Mouse (Mus musculus) adrenal gland, postnatal 10 days (tissue): ENCODE measurements around the gene 1190005I06Rik. TPM values are rescaled to one million over a fixed set of nuclear protein-coding genes. Genes with fewer than 3 reads are reported as not detected.
A peak's percentile ranks its signal among the peaks of the same experiment; 100 is the strongest.

ENCODE experiments used
- DNase-seq: peaks from one replicate; pipeline ENCODE4 v3.0.0; 2021; ENCODE audit warnings: mixed read lengths
- total RNA-seq, 2 experiments: library from RNA; stranded (reverse); gene quantifications; 2 replicates each; pipeline ENCODE4 v1.2.3; 2021

Gene 1190005I06Rik
- total RNA-seq, 2 experiments from 2014 or later, result 28.3 to 32.8 TPM

DNA sequence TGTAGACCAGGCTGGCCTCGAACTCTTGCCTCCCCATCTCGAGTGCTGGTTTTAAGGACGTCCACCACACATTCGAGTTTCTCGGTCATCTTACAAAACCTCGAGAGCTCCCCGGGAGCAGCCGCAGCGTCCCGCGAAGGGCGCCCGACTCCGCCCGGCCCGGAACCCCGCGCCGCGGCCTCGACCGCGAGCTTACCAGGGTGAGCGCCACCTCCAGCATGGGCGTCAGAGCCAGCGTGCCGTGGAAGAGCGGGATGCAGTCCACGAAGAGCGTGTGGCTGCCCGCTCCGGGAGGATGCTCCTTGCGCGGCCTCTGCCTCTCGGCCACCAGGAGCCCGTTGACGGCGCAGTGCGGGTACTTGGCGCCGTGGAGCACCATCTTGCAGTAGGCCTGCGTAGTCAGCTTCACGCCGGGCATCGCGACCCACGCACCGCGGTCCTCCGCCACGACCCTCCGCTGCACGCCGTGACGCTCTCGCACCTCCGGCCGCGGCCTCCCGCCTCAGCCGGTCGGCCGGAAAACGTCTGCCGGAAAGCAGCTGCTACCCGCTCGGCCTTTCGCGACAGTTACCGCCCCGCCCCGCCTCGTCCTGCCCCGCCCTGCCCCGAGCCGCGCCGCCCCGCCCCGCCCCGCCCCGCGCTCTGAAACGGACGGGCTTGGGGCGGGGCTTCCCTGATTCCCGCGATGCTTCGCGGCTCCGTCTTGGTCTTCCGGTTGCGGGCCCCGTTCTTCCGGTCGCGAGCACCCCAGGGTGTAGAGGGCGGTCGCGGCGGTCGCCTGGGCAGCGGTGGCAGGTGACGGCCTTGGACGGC, 20.3 kb upstream of the 1190005I06Rik start, which contains the start of the genes Gm27021 and Cox4i1:
Gm27021 (minus strand) TSS at position 519 of the 813 bp plus-strand sequence.
Cox4i1 (plus strand) TSS at position 662 of the 813 bp plus-strand sequence.
- peak; percentile 96 for DNase-seq

DNA sequence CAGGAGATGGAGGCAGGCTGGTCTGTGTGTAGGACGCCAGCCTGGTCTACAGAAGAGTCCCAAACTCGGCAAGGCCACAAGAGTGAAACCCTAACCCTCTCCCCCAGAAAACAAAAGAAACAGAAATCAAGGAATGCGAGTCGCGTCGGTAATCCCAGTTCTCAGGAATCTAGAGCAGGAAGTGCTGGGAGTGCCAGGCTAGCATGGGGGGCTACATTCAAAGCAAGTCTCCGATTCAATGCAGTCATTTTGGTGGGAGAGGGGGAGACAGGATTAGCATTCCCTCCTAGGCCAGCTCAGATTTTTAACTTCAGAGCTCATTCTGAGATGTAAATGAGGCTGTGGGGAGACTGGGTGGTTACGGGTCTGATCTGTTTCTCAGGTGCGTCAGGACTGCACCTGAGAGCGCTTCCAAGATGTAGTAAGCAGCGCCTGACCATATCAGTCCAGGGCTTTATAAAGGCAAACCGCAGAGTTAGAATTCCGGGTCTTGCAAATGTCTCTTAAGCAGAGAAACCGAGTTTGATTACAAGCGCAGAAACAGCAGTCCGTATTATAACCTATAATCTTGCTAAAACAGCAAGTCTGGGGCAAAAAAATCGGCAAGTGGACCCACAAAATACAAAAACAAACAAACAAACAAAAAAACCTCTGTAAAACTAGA, 19.5 kb upstream of the 1190005I06Rik start:
- DNase-seq, result no peak

DNA sequence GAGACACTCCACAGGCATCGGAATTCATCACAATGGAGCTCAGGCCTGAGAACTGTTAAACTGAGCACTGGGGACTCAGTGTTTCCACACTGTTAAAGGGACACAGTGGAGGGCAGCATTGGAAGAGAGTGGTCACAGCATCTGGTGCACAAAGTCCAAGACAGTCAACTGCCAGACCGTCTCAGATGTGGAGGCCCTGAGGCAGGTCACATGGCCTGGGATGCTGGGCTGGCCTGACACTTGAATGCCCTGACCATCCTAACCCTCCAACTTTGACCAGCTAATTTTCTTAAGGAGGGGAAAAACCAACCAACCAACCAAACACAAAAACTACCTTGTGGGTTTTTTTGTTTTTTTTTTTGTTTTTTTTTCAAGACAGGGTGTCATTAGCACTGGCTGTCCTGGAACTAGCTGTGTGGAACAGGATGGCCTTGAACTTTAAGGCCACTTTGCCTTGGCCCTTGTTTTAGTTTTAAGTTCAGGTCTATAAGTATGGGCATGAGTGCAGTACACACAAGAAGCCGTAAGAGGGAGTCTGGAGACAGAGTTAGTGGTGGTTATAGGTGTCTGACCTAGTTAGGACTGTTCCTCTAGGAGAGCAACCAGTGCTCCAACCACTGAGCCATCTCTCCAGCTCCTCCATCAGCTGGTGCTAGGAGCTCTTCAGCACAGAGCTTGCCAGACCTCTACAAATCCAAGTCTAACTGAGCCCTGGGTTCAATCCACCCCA, 18.5 kb upstream of the 1190005I06Rik start:
- no peak for DNase-seq

DNA sequence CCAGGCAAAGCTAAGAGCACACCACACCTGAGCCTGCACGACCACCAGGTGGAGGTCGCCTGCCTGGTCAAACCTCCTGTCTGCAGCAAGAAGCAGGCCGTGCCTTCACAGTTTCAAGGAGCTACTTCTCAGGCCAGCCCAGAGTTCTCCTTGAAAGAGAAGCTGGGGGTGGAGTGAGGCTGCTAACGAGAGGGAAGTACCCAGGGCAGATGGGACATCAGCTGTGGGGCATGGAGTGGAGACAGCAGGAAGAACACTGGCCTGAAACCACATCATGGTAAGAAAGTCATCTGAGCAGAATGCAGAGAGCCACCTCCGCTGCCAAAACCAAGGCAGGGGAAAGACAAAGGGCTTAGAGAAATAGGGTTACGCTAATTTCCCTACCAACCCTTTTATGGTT, 17.1 kb upstream of the 1190005I06Rik start:
- no peak for DNase-seq

DNA sequence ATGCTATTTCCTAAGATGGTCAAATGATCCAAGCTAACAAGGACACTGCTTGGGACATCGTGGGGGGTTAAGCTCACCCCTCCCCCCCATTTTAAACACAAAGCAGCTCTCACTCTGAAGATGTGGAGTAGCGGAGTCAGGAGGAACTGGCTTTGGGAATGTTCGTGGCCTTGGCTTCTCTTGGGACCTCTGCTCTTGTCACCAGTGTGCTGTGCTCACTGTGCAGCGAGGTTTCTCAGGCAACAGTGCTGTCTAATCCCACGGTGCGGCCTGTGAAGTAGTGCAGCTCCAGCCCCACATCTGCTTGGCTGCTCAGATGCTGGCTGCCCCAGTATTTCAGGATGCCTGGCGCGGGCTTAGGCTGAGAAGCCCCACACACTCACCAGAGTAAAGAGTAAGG, 10.0 kb upstream of the 1190005I06Rik start:
- no peak for DNase-seq

DNA sequence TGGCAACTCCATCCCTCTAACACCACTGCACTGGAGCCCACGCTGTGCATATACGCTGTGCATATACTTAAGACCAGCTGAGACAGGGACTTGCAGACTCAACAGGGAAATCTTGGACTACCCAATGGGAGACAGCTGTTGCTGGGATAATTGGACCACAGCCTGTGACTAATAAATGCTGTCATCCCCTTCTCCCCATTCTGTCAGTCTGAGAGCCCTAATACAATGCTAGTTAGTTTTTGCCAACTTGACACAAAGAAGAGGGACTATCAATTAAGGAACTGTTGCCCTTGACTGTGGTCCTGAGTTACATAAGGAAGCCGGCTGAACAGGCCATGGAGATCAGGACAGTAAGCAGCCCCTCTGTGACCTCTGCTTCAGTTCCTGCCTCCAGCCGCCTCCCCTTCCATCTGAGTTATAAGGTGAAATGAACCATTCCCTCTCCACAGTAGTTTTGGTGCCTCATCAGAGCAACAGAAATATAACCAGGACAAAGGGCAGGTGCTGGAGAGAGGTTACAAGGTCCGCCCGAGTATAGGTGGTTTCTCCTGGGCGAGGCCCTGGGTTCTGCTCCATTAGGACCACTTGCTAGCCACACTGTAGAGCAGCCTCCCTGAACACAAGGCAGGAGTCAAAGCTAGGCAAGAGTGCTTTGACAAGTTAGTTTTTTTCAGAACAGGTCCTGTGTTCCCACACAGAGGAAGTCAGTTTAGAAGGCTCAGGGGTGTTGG, 9.1 kb upstream of the 1190005I06Rik start:
- no peak for DNase-seq

DNA sequence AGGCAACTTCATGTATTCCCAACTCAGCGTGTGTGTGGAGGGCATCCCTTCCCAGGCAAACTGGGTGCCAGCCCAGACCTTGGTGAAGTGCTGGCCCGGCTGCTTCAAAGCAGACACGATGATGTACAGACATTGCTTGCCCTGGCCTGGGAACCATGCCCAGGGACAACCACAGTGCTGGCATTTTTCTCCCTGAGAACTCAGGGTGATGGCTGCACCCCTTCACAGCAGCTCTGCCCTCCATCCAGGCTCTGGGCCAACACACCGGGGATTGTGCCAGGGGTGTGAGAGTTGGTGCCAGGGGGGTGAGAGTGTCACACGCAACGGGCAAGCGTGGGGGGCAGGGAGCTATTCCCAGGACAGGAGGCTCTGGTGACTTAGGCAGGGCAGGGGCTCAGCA, 2.8 kb downstream of the 1190005I06Rik start:
- peak; percentile 93 for DNase-seq

DNA sequence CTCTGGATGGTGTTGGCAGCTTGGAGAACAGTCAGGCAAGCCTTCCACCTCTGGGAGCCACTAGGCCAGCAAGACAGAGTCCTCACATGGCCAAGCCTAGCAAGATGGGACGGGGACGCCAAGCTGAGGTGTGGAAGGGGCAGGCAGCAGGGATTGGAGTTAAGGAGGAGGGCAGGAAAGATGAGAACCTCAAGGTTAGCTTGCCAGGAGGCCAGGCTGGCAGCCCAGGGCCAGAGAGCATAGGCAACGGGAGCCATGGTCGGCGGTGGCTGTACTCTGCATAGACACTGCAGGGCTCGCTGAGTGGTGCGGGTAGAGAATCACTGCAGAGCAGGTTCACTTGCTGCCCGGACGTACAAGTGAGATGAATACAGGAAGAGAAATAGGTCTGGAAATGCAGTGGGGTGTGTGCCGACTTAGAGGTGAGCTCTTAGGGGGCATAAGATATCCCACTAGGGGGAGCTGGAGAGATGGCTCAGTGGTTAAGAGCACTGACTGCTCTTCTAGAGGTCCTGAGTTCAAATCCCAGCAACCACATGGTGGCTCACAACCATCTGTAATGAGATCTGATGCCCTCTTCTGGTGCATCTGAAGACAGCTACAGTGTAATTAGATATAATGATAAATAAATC, 5.3 kb downstream of the 1190005I06Rik start:
- DNase-seq, result no peak

DNA sequence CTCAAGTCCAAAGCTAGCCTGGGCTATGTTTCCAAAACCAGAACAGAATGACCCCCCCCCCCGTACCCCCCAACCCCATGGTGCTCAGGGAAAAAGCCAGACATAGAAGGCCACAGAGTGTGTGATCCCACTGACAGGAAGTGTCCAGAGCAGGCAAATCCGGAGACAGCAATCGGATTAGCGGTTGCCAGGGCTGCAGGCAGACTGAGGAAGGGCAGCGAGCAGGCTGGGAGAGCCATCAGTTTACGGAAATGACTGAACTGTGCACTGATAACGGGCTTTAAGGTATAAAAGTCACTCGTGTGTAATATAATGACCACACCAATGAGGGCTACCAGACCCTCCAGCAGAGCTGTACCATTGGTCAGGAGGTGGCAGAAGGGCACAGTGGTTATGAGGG, 6.2 kb downstream of the 1190005I06Rik start:
- no peak for DNase-seq

DNA sequence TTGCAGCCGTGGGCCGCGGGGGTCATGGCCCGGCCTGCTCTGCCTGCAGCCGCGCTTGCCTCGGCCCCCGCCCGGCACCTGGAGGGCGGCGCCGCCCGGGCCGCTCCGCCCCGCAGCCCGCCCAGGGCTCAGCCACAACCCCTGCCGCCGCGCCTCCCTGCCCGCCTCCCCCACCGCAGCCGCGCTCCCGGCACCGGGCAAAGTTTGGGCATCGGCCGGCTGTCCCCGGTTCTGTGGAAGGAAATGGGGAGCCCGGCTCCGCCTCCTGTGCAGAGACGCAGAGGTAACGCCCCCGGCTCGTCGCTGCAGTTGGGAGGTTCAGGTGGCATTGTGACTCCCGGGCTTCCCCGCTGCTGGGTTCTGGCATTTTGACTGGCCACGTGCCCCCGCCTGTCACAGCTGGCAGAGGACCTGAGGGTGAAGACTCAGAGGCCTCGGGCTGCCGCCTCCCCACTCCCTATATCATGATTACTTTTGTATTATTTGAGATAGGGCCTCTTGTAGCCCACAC, 13.0 kb downstream of the 1190005I06Rik start:
- DNase-seq, result peak; percentile 87

DNA sequence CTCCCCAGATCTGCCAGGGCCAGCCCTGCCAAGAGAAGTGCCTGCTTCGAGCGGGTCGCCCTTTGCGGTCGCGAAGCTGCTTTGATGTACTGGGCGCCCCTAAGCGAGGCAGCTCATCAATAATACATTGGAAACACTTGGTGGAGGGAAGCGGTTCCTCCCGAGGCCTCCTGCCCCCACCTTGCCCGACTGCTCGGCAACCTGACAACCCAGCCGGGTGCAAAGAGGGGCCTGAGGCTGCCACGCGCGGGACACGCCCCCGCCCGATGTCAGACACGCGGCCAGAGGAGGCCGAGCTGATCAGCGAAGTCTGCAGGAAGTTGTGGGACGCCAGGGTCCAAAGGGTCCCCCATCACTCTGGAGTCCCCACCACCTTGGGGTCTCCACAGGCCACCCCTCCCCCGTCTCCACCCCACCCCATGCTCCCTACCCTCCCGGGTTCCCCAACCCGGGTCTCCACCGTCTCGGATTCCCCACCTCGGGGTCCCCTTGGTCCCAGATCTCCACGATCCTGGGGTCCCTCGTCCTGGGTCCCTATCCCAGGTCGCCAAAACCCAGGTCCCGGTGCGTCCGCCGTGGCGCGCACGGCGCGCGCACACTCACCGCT, 13.7 kb downstream of the 1190005I06Rik start:
- DNase-seq, result peak; percentile 68

DNA sequence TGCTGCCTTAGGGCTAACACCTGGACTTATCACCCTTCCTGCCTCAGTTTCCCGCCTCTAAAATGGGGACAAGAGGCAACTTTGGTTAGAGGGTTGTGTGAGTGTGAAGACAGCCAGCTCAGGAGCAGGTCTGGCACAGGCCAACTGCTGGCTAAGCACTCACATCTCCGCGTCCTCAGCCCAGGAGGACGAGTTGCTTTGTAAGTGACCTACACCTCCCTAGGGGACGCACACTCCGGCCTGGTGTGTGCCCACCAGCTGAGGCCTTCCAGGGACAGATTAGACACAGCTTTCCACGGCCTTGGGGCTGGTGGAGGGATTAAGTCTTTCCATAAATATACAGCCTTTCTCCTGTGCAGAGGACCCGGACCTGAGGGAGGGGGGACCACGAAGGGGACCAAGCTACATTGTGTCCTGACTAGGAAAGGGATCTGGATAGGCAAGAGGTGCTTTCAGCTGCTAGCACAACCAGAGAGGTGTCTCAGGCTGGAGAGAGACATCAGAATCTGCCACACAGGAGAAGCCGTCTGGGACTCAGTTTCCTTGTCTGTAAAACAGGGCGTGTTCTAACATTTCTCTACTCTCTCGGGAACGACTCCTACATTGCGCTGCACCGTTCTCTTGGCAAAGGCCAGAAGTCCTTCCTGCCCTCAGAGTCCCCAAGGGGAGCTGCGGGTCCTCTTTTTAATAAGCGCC, 14.3 kb downstream of the 1190005I06Rik start:
- peak; percentile 39 for DNase-seq

DNA sequence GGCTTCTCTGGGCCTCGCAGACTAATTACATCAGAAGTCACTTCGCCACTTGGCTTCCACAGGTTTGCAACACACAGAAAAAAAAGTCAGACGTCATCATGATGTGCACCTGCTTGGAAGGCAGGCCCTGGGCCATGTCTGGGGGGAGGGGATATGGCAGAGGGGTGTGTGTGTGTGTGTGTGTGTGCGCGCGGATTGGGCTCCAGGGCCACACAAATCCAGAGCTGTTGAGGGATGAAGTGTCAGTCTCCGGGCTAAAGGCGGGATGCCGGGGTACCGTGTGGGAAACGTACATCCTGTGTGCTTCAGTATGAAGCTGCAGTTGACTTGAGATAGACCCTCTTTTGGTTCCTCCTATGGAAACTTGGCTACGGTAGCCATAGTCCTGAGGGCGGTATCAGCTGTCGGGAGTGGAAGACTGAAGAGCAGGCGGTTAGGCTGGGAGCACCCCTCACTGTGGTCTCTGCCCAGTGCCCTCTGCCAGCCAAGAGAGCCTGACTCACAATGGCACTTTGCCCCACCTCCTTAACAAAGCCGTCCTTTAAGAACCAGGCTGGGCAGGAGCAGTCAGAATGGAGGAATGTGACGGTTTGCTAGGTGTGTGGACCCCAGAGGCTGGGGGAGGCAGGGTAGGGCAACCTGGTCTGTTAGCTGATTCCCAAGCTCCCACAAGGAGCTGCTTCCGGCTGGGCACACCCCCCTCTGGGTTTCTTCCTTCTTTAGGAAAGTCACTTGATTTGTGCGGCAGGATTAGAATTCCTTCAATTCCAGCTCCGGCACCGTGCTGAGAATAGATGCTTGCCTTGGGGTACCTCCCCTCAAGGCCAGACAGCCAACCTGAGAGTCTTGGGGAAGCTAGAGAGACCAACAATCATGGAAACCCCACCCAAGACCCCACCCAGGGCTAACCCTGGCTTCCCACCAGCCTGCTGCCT, 15.7 kb downstream of the 1190005I06Rik start:
- peak; percentile 26 for DNase-seq

DNA sequence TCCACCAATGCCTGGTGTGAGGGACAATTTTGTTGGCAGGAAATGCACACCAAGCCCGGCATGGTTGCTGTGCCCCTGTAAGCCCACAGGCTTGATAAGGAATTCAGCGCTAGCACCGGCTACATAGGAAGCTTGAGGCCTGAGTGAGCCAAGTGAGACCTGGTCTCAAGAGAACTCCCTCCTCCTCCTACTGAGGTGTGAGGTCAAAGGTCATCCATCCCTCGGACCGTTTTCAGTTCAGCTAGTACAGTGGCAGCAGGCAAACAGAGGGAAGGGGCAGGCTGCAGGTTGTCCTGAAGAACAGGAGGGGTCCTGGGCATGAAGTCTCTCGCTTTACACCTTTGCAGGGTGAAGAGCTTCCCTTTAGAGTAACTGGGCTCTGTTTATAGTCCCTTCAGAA, 16.6 kb downstream of the 1190005I06Rik start:
- no peak for DNase-seq

DNA sequence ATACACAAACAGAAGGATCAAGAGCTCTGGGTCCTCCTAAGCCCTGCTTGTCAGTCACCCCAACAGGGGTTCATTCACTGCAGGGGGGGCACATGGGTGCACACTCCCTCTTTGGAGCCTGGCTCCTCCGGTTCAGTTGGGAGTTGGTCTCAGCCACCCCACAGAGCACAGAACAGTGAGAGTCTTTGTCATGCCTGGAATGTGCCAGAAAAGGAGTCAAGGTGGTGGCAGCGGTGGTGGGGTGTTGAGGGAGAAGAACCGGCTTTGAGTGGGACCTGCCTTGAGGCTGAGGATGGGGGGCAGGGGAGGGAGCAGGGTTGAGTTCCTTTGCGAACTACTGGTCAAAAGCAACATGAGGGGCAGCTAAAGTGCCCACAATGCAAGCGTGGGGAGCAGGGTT, 17.4 kb downstream of the 1190005I06Rik start:
- DNase-seq, result no peak

DNA sequence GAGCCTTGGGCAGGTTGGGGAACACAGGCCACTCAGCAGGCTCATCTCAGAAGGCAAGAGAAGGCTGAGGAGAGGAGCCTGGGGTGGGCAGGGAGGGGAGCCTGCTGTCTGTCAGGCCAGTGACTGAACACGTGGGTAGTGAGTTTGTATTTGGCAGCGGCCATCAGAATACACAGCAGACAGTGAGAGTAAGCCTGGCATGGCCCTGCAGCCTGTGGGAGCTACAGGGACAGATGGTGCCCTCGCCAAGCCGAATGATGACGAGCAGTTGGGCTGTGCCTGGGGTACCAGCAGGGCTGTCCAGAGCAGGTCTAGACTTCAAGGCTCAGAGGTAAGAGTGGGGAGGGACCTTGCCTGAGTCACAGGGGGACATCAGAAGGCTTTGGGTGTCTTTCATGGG, 20.1 kb downstream of the 1190005I06Rik start:
- DNase-seq, result no peak

DNA sequence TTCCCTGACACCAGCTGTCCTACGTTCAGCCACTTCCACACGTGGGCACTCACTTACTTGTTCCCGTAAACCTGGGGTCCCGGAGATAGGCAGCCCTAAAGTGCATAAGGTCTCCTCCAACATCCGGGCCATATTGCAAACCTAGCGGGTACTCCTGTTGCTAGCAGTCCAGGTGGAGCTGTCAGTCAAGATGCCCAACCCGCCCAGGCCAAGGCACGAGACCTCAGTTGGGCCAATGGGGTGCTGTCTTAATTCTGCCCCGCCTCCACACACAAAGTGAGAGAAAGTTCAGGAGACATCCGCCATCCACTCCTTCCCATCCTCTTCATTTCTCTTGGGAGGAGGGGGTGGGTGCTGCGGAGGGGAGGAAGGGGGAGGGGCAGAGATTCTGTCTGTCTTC, 21.0 kb downstream of the 1190005I06Rik start:
- DNase-seq, result no peak

DNA sequence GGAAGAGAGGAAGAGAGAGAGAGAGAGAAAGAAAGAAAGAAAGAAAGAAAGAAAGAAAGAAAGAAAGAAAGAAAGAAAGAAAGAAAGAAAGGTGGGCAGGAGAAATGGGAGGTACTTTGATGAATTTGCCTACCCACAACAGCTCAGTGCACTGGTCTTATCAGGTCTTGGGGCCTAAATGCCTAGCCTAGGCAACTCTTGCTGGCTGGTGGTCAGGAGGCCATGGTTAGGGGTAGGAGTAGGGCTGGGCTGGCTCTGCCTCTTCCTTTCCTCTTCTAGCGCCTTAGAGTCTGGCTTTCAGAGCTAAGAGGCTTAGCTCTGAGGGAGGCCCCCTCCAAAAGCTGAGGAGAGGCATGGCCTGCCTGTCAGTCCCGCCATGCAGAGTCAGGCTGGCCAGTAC, 23.8 kb downstream of the 1190005I06Rik start:
- DNase-seq, result no peak

DNA sequence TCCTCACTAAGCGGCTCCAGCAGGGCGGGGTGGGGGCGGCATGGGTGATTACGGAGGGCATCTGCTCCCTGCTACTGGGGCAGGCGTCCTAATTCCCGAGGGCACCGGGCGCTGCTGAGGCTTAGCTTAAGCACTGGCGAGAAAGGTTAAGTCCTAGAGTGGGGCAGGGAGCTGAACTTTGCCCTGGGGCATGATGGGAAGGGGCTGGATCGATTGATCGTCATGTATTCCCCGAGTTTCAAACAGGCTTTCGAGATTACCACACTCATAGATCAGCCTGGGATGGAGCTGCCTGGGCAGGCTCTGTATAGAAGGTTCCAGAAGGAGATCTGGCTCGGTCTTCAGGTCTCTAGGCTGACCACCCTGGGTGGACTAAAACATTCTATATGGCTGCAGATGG, 25.3 kb downstream of the 1190005I06Rik start:
- no peak for DNase-seq
